Mouse (Mus musculus) ovary, postnatal 10 days (tissue): ENCODE measurements at regions not wholly inside any gene's neighbourhood (a gene's known extent, or its start where the extent isn't known, plus 50 kb on each side); places are given as distances from the start of the nearest gene placed in this dataset.

Experiments
- DNase-seq: peaks from one replicate; pipeline ENCODE4 v3.0.0; 2022; ENCODE audit warnings: low spot score

GRCm38 (mm10) chr15:36888351-36889069 is 119.1 kb downstream of the Zfp706 start:
- no peak for DNase-seq

DNA sequence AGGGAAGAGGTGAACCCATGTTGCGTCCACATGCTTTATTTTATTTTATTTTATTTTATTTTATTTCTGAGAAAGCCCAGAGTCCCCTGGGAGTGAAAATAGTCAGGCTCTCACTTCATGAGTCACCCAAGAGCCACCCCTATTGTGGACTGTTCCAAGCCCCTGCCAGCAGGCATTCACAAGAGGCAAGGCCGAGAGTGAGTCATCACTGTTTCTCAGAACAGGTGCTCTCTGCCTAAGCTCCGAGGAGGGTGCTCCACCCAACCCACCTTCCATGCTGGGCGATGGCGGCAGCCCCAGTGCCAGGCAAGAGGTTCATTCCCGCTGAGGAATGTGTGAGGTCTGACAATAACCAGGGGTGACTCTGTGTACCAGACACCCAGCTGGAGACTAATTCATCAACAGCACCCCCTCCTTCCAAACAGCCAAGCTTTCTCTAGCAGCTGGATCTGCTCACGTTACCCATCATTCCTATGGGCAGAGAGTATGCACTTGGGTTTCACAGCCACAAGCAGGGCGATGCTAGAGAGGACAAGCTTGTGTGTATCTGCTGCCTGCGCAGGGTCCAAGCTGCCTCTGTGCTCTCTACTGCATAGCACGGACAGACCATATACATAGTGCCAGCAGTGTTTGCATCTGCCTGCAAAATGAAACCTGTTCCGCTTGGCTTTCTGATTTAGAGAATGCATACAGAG is 122.8 kb downstream of the Zfp706 start:
- no peak for DNase-seq

DNA sequence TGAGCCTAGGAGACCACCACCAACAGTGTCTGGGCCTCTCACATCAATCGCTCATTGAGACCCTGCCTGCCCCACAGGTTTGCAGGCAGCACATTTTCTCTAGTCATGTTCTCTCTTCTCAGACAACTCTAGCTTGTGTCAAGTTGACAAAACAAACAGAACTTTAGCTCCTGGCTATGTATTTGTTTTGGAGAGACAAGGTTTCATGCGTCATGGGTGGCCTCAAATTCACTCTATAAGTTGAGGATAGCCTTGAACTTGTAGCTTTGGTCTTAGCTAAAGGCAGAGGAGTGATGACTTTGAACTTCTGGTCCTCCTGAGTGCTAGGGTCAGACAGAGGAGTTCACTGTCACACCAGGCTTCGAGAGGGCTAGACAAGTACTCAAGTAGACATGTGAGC is 123.5 kb downstream of the Zfp706 start:
- no peak for DNase-seq

DNA sequence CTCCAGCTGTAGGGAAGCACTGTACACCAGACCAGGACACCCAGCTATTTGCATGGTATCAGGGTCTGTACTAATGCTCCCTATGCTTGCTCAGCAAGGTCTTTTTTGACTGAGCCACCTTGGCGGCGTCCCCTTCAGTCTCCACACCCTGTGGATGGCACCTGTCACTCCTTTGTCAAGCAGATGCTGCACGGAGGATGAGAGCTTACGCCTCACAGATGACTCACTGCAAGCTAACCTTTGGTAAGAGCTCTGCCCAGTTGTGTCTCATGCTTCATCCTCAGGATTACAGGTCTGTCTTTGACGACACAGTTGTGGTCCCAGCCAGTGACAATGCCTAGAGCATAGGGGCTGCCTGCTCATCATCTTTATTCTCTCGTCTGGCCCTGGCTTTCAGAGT is 124.4 kb downstream of the Zfp706 start:
- DNase-seq, result no peak

- no peak for DNase-seq
Measured at GRCm38 (mm10) chr15:36881576-36881975, 126.0 kb downstream of the Zfp706 start.

DNA sequence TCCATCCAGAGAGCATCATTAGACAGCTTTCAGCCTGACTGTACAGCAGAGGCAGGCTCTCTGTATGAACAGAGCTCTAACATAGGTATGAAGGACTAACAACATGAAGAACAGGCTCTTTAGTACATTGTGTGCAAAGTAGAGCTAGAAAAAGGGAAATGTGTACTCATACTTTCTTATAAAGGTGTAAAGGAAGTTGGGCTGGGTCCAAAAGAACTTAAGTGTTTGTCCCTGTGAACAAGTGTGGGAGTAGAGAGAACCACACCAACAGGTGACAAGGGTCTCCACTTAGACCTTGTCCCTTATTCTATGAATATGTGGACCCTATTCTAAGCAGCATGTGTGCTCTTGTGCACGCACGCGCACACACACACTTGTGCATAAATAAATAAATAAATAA is 127.0 kb downstream of the Zfp706 start:
- DNase-seq, result no peak

- no peak for DNase-seq
Measured at GRCm38 (mm10) chr15:36879587-36879986, 128.0 kb downstream of the Zfp706 start.

DNA sequence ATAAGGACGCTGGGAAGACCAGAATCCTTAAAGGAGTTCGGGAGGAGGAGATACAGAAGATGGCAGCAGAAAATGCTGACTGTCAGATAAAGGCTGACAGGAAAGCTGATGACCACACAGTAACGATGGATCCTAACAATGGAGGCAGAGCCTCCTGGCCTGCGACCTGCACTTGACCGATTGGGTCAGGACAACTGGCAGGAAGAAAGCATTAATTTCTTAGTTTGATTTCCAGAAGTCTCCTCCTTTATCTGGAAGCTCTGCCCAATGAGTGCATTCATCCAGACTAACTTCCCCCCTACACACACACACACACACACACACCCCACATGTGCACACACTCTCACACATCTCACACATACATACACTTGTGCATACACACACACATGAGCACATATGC is 128.6 kb downstream of the Zfp706 start:
- DNase-seq, result no peak

DNA sequence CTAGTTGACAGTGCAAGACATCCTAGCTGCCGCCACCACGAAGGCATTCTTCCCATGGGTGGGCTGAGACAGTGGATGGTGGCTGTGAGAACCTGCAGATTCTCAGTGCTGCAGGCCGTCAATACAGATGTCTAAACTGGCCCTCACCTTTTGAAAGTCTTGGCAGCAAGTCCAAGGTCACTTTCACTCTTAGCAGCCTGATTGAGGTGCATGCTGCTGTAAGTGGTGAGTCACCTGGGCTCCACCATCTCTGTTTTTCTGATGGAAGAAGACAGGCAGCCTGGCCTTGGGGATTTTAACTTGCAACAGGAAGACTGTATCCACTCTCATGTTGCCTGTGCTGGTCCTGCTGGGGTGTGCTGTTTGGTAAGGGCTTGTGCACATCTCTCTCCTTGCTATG is 129.3 kb downstream of the Zfp706 start:
- DNase-seq, result no peak

DNA sequence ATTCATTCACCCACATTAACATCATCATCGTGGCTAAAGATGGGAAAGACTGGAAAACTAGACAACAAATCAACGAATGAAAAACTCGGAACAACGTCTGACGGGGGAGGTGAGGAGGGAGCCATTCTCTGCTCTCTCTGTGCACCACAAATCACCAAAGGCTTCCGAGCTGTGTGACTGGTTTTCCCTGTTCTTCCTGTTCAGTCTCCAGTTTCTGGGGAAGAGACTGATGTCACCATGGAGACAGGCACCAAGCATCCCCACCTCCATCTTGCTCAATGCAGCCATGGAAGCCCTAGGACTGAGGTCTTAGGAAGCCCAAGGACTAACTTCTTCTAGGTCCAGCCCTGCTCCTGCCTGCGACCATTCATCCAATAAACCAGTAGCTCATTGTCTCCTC is 130.1 kb downstream of the Zfp706 start:
- no peak for DNase-seq

- no peak for DNase-seq
Measured at GRCm38 (mm10) chr15:36875980-36876778, 131.4 kb downstream of the Zfp706 start.

- no peak for DNase-seq
Measured at GRCm38 (mm10) chr15:36874555-36874954, 133.0 kb downstream of the Zfp706 start.

DNA sequence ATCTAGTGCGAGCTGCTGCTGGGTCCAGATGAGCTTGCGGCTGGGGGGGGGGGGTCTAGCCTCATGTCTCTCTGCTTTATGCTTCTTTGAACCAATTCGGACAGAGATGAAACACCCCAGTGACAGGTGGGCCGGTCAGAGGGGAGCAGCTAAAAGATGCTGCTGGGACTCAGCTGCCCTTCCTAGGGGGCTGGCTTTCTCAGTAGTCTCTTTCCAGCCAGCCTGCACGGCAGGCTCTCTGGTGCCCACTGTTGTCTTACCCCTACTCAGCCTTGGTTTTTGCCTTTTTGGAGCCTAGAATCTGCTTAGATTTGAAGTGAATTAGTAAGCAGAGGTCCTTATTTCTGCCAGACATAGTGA is 133.7 kb downstream of the Zfp706 start:
- DNase-seq, result no peak

- DNase-seq, result no peak
Measured at GRCm38 (mm10) chr15:36873058-36873883, 134.3 kb downstream of the Zfp706 start.

DNA sequence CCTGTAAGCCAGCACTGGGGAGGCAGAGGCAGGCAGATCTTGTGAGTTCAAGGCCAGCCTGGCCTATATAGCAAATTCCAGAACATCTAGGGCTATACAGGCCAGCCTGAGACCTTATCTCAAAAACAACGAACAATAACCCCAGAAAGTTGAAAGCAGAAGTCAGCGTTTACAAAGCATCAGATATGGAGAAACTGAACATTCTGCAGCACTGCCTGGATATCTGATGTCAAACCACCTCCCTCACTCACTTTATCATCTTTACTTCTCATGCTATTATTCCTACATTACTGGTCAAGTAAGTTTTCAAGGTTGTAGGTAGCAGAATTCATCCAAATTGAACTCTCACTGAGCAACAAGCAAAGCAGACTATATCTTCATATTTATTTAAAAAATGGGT is 135.0 kb downstream of the Zfp706 start:
- DNase-seq, result no peak

GRCm38 (mm10) chr15:36870717-36871116 is 136.9 kb downstream of the Zfp706 start:
- no peak for DNase-seq

DNA sequence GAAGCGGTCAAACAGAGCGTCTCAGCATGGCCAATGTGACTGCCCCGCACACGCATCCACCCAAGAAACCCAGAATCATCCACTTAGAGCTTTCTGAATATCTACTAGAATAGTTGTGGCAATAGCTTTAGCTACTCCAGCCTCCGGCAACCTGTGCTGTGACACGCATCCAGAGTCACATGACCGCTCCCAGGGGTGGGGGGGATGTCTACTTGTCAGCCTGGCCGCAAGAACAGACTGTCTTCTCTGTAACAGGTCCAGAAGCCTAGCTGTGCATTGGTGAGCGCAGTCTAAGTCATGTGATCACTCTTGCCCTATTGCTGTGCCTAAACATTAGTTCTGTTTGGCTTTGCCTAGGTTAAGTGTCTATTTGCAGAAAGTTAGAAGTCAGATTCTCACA is 137.5 kb downstream of the Zfp706 start:
- DNase-seq, result no peak

- no peak for DNase-seq
Measured at GRCm38 (mm10) chr15:36866088-36866487, 141.5 kb downstream of the Zfp706 start.

GRCm38 (mm10) chr15:36865332-36865731 is 142.2 kb downstream of the Zfp706 start:
- DNase-seq, result no peak

DNA sequence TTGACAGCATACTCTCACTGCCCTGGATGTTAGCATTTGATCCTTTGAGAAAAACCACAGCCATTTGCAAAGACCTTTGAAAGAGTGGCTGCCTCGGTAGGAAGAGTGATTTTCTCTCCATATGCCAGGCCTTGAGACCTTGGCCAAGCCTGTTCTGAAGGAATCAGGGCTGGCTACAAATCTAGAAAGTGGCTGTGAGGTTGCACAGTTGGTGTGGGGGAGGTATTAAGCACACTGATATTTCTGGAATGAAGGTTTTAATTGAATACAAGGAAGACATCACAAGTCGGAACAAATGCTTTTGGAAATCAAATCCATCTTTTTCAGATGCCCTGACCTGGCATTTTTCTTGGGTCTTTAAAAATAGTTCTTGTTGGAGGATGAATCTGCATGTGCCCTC is 143.5 kb downstream of the Zfp706 start:
- DNase-seq, result no peak

- no peak for DNase-seq
Measured at GRCm38 (mm10) chr15:36858711-36859110, 148.9 kb downstream of the Zfp706 start.

- DNase-seq, result no peak
Measured at GRCm38 (mm10) chr15:36857622-36858021, 150.0 kb downstream of the Zfp706 start.
